Mouse (Mus musculus) bone marrow macrophage, adult 2 months (primary cell): Measurements from ENCODE around the gene Adssl1.

ENCODE experiments used
- CTCF ChIP-seq: IDR thresholded peaks from 2 replicates; pipeline ENCODE4 v1.5.1; 2012; ENCODE audit warnings: low read depth, mild to moderate bottlenecking, low read length, moderate library complexity
- POLR2A ChIP-seq: IDR thresholded peaks from 2 replicates; pipeline ENCODE4 v1.6.1; 2012; ENCODE audit warnings: mild to moderate bottlenecking, low read depth, low read length, borderline replicate concordance

- TF ChIP-seq CTCF (no peak), POLR2A (no peak)
Measured at GRCm38 (mm10) chr12:112596891-112597500, 22.8 kb upstream of the Adssl1 start.
